Mouse (Mus musculus) heart, embryonic 13.5 days (tissue): ENCODE data around the gene Spaca4. TPM values are rescaled to one million over a fixed set of nuclear protein-coding genes. Genes with fewer than 3 reads are reported as not detected.
A peak's percentile ranks its signal among the peaks of the same experiment; 100 is the strongest.

ENCODE experiments used
- ATAC-seq: fragments of 200-750 bp; cut with Nextera tagmentation; 2 replicates; pipeline ENCODE4 v1.8.0; 2017; ENCODE audit warnings: moderate TSS enrichment; ENCODE audit not compliant: insufficient number of reproducible peaks, low FRiP score, low TSS enrichment; ENCODE audit errors: extremely low read depth
- H3K27ac ChIP-seq: fragments of 300-500 bp; sonication (generic); replicated peaks from 2 replicates; pipeline ENCODE4 v1.5.1; 2015; ENCODE audit warnings: moderate library complexity, mild to moderate bottlenecking, inconsistent platforms
- H3K27me3 ChIP-seq: fragments of 300-500 bp; sonication (generic); replicated peaks from 2 replicates; pipeline ENCODE4 v1.6.1; 2015; ENCODE audit warnings: mild to moderate bottlenecking, inconsistent platforms
- H3K36me3 ChIP-seq: fragments of 300-500 bp; sonication (generic); 2 replicates; pipeline ENCODE4 v1.6.1; 2015; ENCODE audit warnings: mild to moderate bottlenecking, inconsistent platforms
- H3K4me1 ChIP-seq: fragments of 300-500 bp; sonication (generic); 2 replicates; pipeline ENCODE4 v1.6.1; 2015; ENCODE audit warnings: inconsistent platforms
- H3K4me2 ChIP-seq: fragments of 300-500 bp; sonication (generic); 2 replicates; pipeline ENCODE4 v1.6.1; 2015; ENCODE audit warnings: inconsistent platforms, mild to moderate bottlenecking, moderate library complexity
- H3K4me3 ChIP-seq: fragments of 300-500 bp; sonication (generic); 2 replicates; pipeline ENCODE4 v1.5.1; 2015; ENCODE audit warnings: moderate library complexity, mild to moderate bottlenecking, inconsistent platforms
- H3K9ac ChIP-seq: fragments of 300-500 bp; sonication (generic); 2 replicates; pipeline ENCODE4 v1.6.1; 2015; ENCODE audit warnings: inconsistent platforms, mild to moderate bottlenecking, moderate library complexity
- H3K9me3 ChIP-seq: fragments of 300-500 bp; sonication (generic); 2 replicates; pipeline ENCODE4 v1.6.1; 2016; ENCODE audit warnings: inconsistent platforms
- WGBS: fragments of 180-500 bp; shearing (Covaris S2); methylation state at CpG from one replicate; pipeline ENCODE4 v1.1.7; 2015; ENCODE audit warnings: mixed read lengths; 5-methylcytosine and 5-hydroxymethylcytosine counted together
- polyA plus RNA-seq: library from polyadenylated mRNA; unstranded; fragments of >200 nt; fragmentation: Nextera tagmentation; extraction: Ambion mirVana; gene quantifications from 2 replicates; pipeline ENCODE4 v1.2.1, GENCODE M21; 2015

Gene Spaca4
- polyA plus RNA-seq, 1 experiment from 2014 or later = not detected

DNA sequence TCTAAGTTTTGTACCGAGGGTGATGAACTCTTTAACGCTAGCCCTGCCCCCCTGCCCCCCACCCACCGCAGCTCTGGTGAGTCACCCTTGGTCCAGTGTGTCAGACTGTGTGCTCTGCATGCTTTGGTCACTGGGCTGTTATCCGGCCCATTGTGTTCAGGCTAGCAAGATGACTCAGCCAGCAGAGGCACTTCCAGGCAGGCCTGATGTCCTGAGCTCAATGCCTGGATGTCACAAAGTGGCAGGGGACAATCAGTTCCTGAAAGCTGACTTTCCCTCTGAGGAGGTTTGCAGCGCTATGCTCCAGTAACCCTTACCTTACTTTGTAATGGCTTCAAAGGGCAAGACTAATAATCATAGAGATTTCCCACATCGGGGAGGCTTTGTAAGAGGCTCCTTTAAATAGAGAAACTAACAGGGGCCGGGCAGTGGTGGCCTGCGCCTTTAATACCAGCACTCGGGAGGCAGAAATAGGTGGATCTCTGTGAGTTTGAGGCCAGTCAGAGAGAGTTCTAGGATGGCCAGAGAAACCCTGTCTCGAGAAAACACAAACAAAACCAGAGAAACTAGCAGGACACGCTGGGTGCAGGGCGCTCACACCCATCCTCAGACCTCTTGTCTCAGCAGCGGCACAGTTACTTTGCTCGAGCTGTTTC, 45.5 kb downstream of the Spaca4 start:
- Histone ChIP-seq H3K4me3 (no peak overlapping the region), H3K36me3 (no peaks in the 10 kb centered on the region), H3K4me2 (no peak overlapping the region), H3K9ac (0 out of 2 replicates have a peak overlapping the region, but pooled peaks have one; percentile 20), H3K27me3 (peaks cover 16% of the 10 kb centered on the region; the same call in 1 of the 2 replicates), H3K27ac (peak overlapping the region; percentile 59), H3K9me3 (no peaks in the 10 kb centered on the region), H3K4me1 (peaks cover 32% of the 10 kb centered on the region)
- WGBS = 57% methylated on average over 14 of the region's 14 CpGs
- no peak for ATAC-seq

- ATAC-seq = no peak
- no peak overlapping the region for H3K4me2 ChIP-seq
- H3K4me3 ChIP-seq = no peak overlapping the region
- no peaks in the 10 kb centered on the region for H3K36me3 ChIP-seq
- H3K9me3 ChIP-seq = no peaks in the 10 kb centered on the region
- peaks cover 6% of the 10 kb centered on the region; the same call in 1 of the 2 replicates for H3K27me3 ChIP-seq
- H3K4me1 ChIP-seq = peaks cover 32% of the 10 kb centered on the region
- H3K27ac ChIP-seq = no peak overlapping the region
- 84% methylated on average over 14 of the region's 14 CpGs for WGBS
- H3K9ac ChIP-seq = no peak overlapping the region
These were observed 47.1 kb downstream of the Spaca4 start for GRCm38 (mm10) chr7:45678513-45678912.

GRCm38 (mm10) chr7:45677627-45678295, 47.9 kb downstream of the Spaca4 start:
- Histone ChIP-seq H3K4me1 (peaks cover 32% of the 10 kb centered on the region), H3K9ac (no peak overlapping the region), H3K36me3 (no peaks in the 10 kb centered on the region), H3K9me3 (no peaks in the 10 kb centered on the region), H3K27me3 (0 out of 2 replicates have a peak, but pooled peaks cover 5% of the 10 kb centered on the region), H3K4me3 (no peak overlapping the region), H3K27ac (no peak overlapping the region), H3K4me2 (no peak overlapping the region)
- ATAC-seq = no peak
- 70% methylated on average over 7 of the region's 7 CpGs for WGBS

Other genes with a start within 250 kb of the Spaca4 start
- gene Tulp2, start 243.9 kb downstream of the Spaca4 start, polyA plus RNA-seq = 0.74 and 1.0 TPM in 2 replicates
- gene Gm45808, start 239.0 kb downstream of the Spaca4 start, polyA plus RNA-seq = not detected in 2 replicates
- gene Dhdh, start 237.0 kb downstream of the Spaca4 start, polyA plus RNA-seq = 3.9 TPM in 2 replicates
- gene Nucb1, start 215.4 kb downstream of the Spaca4 start, polyA plus RNA-seq = 175 and 177 TPM in 2 replicates
- gene Ppp1r15a, start 199.5 kb downstream of the Spaca4 start, polyA plus RNA-seq = 38.5 and 49.6 TPM in 2 replicates
- gene Plekha4, start 199.5 kb downstream of the Spaca4 start, polyA plus RNA-seq = 1.1 and 1.2 TPM in 2 replicates
- 0.43 and 0.52 TPM in 2 replicates for gene Hsd17b14, start 170.9 kb downstream of the Spaca4 start, polyA plus RNA-seq
- gene Bcat2, start 155.7 kb downstream of the Spaca4 start, polyA plus RNA-seq = 65.4 and 66.3 TPM in 2 replicates
- gene Fgf21, start 110.3 kb downstream of the Spaca4 start, polyA plus RNA-seq = not detected in 2 replicates
- not detected in 2 replicates for gene Fut1, start 108.5 kb downstream of the Spaca4 start, polyA plus RNA-seq
- gene Izumo1, start 104.0 kb downstream of the Spaca4 start, polyA plus RNA-seq = 0.11 and 0.19 TPM in 2 replicates
- 17.1 and 18.9 TPM in 2 replicates for gene Rasip1, start 98.3 kb downstream of the Spaca4 start, polyA plus RNA-seq
- gene Mamstr, start 85.8 kb downstream of the Spaca4 start, polyA plus RNA-seq = 3.3 and 5.0 TPM in 2 replicates
- 0.86 and 1.1 TPM in 2 replicates for gene Fut2, start 59.4 kb downstream of the Spaca4 start, polyA plus RNA-seq
- 0.11 TPM in 1 of 2 replicates, not detected in the other for gene Ntn5, start 41.8 kb downstream of the Spaca4 start, polyA plus RNA-seq
- gene Sec1, start 31.4 kb downstream of the Spaca4 start, polyA plus RNA-seq = 0.29 and 0.47 TPM in 2 replicates
- 5.4 and 6.0 TPM in 2 replicates for gene Car11, start 26.0 kb downstream of the Spaca4 start, polyA plus RNA-seq
- 2.2 and 3.5 TPM in 2 replicates for gene Dbp, start 20.7 kb downstream of the Spaca4 start, polyA plus RNA-seq
- 630 and 695 TPM in 2 replicates for gene Rpl18, start 10.4 kb downstream of the Spaca4 start, polyA plus RNA-seq
- gene Sphk2, start 7.8 kb downstream of the Spaca4 start, polyA plus RNA-seq = 16.7 and 17.5 TPM in 2 replicates
- gene Fam83e, start 4.6 kb downstream of the Spaca4 start, polyA plus RNA-seq = 0.20 and 0.31 TPM in 2 replicates
- 0.62 and 0.80 TPM in 2 replicates for gene Lmtk3, start 57.9 kb upstream of the Spaca4 start, polyA plus RNA-seq
- gene Sult2b1, start 58.9 kb upstream of the Spaca4 start, polyA plus RNA-seq = 0.24 and 0.38 TPM in 2 replicates
- 90.1 and 103 TPM in 2 replicates for gene Cyth2, start 88.8 kb upstream of the Spaca4 start, polyA plus RNA-seq
- 0.39 and 0.43 TPM in 2 replicates for gene Kcnj14, start 99.0 kb upstream of the Spaca4 start, polyA plus RNA-seq
- gene Grwd1, start 105.1 kb upstream of the Spaca4 start, polyA plus RNA-seq = 41.9 and 44.1 TPM in 2 replicates
- 56.4 and 58.7 TPM in 2 replicates for gene Kdelr1, start 147.0 kb upstream of the Spaca4 start, polyA plus RNA-seq
- gene Grin2d, start 152.6 kb upstream of the Spaca4 start, polyA plus RNA-seq = 0.13 and 0.23 TPM in 2 replicates
- 0.90 and 1.1 TPM in 2 replicates for gene Syngr4, start 170.9 kb upstream of the Spaca4 start, polyA plus RNA-seq
- 5.8 and 6.8 TPM in 2 replicates for gene Tmem143, start 171.1 kb upstream of the Spaca4 start, polyA plus RNA-seq
- gene Emp3, start 195.6 kb upstream of the Spaca4 start, polyA plus RNA-seq = 84.1 and 92.1 TPM in 2 replicates
- gene Ccdc114, start 198.3 kb upstream of the Spaca4 start, polyA plus RNA-seq = 2.7 and 3.4 TPM in 2 replicates